ENCODE assay signal across 9 mouse cellular contexts in genomic region chr16:66585698-66586284, GRCm38 (mm10).
DNase-seq lines count a peak whose midpoint lies in the region; ATAC-seq lines count a peak whose summit lies in the region.
"Had no signal": no experiment of that assay in that cellular context is flagged by ENCODE, and none has a peak within 500 bp of the region (broad histone marks: within the 10 kb centered on the region; RNA-seq: fewer than 3 reads in every experiment).

No protein-coding gene starts in this region.

- H3K27ac ChIP-seq in heart, embryonic 10.5 days = no peak overlapping the region
- H3K27ac ChIP-seq in forebrain, embryonic 12.5 days = no peak overlapping the region
- H3K27ac ChIP-seq in liver, embryonic 16.5 days (ENCODE audit: low read length) = no peak overlapping the region

- H3K4me3 ChIP-seq in heart, embryonic 10.5 days = peak overlapping the region; percentile 44
- 0 out of 2 replicates have a peak overlapping the region, but pooled peaks have one; percentile 14 for H3K4me3 ChIP-seq in forebrain, embryonic 12.5 days (replicated peaks)
- no peak overlapping the region for H3K4me3 ChIP-seq in liver, embryonic 16.5 days (ENCODE audit: low read depth, low read length)

- H3K9me3 ChIP-seq in heart, embryonic 10.5 days = no peaks in the 10 kb centered on the region
- H3K9me3 ChIP-seq in forebrain, embryonic 12.5 days = no peaks in the 10 kb centered on the region
- no peaks in the 10 kb centered on the region for H3K9me3 ChIP-seq in liver, embryonic 16.5 days (replicated peaks; ENCODE audit: control insufficient read depth, low read length)

- H3K27me3 ChIP-seq in heart, embryonic 10.5 days (ENCODE audit: insufficient read depth, poor library complexity, severe bottlenecking) = no peaks in the 10 kb centered on the region
- no peaks in the 10 kb centered on the region for H3K27me3 ChIP-seq in forebrain, embryonic 12.5 days
- no peaks in the 10 kb centered on the region for H3K27me3 ChIP-seq in liver, embryonic 16.5 days (ENCODE audit: control insufficient read depth, insufficient read depth, low read depth, low read length)

- H3K36me3 ChIP-seq in heart, embryonic 10.5 days = no peaks in the 10 kb centered on the region
- no peaks in the 10 kb centered on the region for H3K36me3 ChIP-seq in forebrain, embryonic 12.5 days (replicated peaks)
- no peaks in the 10 kb centered on the region for H3K36me3 ChIP-seq in liver, embryonic 16.5 days (ENCODE audit: control insufficient read depth, insufficient read depth)

- ATAC-seq in forebrain, embryonic 12.5 days (ENCODE audit: low FRiP score) = peak; percentile 76
- peak; percentile 77 for ATAC-seq in liver, embryonic 16.5 days (ENCODE audit: low read depth)
- no peak for ATAC-seq in megakaryocyte, adult 5-6 weeks (ENCODE audit: poor library complexity, severe bottlenecking)

- H3K4me2 ChIP-seq in forebrain, embryonic 12.5 days = peak overlapping the region; percentile 43
- H3K4me2 ChIP-seq in liver, embryonic 16.5 days (ENCODE audit: low read depth, low read length) = no peak overlapping the region; the same call in 1 of the 2 replicates

- no peak for DNase-seq in heart, embryonic 10.5 days (ENCODE audit: low spot score)
- DNase-seq in heart, postnatal 36 days = no peak
- DNase-seq in ES-CJ7 (ENCODE audit: low read depth, low spot score) = peak; percentile 16
- DNase-seq in thymus, postnatal 4 days = no peak
- DNase-seq in urinary bladder, adult 2 months (ENCODE audit: low spot score) = no peak
- DNase-seq: cerebellum, adult 18-20 months had no signal

- no peaks in the 10 kb centered on the region for H3K4me1 ChIP-seq in heart, embryonic 10.5 days
- peaks cover 7% of the 10 kb centered on the region for H3K4me1 ChIP-seq in forebrain, embryonic 12.5 days
- H3K4me1 ChIP-seq in liver, embryonic 16.5 days (ENCODE audit: control insufficient read depth, low read depth, low read length) = no peaks in the 10 kb centered on the region

- no peak overlapping the region for H3K9ac ChIP-seq in forebrain, embryonic 12.5 days
- H3K9ac ChIP-seq in liver, embryonic 16.5 days (ENCODE audit: low read depth, low read length) = no peak overlapping the region

- 6% methylated on average over 12 of the region's 12 CpGs for WGBS in heart, embryonic 10.5 days
- WGBS in forebrain, embryonic 12.5 days = 6% methylated on average over 12 of the region's 12 CpGs
- WGBS in liver, embryonic 16.5 days (ENCODE audit: insufficient replicate concordance) = 10% methylated on average over 12 of the region's 12 CpGs

- intact Hi-C loops in heart, postnatal 36 days (cut with DNase I) = no loop called here
